Mouse (Mus musculus) frontal cortex, postnatal 10 days (tissue): ENCODE measurements around the gene Dgkz.

Source experiments
- DNase-seq, 2 experiments: peaks; one replicate each; pipeline ENCODE4 v3.0.0; 2022; ENCODE audit warnings: low spot score in 2 of 2, mixed read lengths in 1 of 2

Dgkz gene

DNA sequence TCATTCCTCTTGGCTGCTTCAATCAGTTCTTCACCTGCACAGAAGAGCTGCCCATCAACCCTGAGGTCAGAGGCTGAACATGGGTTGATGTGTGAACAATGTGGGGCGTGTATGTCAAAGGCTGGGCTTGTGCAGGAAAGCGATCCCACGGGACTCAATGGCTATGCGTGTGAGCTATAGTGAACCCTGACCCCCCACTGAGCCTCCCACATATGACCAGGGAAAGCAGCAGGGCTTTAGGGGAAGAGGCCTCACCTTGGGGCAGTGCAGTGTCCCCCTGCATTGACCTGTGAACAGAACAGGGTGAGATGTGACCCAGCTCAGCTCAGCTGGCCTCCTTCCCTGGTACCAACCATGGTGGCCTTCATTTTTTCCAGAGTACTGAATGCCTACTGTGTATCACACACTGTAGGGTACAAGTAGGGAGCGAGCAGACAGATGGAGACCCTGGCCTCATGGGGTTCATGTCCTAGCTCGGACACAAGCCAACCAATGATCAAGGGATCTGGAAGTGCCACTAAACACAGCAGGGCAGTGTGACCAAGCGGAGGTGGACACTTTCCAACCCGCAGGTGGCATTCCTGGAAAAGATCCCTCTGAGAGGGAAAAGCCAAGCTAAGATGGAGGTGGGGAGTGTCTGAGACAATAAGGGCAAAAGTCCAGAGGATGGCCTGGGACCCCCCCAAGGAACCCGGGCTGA is 40.7 kb downstream of the Dgkz start:
- DNase-seq: no peak

DNA sequence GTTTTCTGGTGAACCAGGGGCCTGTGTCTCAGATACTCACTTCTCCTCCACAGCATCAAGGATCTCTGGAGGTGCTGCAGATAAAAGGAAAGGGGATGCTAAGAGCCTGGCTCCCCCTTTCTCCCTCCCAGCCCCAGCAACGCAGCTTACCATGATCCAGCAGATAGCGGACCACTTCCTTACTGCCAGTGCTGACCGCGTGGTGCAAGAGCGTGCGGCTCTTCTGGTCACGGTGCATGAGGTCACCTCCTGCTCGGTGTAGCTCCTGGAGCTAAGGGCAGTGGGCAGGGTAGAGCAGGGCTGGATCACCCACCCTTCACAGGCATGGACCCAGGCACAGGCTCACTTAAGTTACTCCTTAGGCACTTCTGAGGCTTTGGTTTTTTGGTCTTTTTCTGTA is 41.6 kb downstream of the Dgkz start:
- no peak for DNase-seq

GRCm38 (mm10) chr2:91933471-91933870 is 42.2 kb downstream of the Dgkz start:
- DNase-seq: no peak

DNA sequence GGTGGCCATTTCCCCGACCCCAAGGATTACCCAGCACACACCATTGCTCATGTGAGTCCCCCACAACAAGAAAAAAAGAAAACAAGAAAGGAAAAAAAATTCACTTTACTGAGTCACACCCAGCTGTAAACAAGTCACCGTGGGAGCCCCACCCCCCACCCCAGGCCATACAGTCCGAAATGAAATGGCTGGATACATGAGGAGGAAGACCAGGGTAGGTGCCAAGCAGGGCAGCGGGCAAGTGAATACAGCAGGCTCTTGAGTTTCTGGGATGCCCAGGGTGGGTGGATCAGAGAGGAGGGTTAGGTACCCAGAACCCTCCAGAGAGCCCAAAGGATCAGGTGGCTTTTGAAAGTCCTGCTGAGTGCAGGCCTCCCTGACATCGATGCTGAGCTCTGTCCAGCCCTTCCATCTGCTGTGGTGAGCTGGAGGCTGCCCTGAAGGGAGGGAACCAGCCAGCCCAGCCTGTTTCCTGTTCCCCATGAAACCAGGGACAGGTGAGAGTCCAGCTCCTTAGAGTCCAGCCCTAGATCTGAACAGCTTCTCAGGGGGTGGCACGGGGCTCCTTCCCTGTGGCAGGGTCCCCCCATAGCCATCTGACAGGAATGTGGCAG is 42.8 kb downstream of the Dgkz start:
- no peak for DNase-seq

GRCm38 (mm10) chr2:91932160-91932711 is 43.4 kb downstream of the Dgkz start, which contains the start of gene Mdk:
TSS of gene Mdk (minus strand) at chr2:91932297.
- no peak for DNase-seq

DNA sequence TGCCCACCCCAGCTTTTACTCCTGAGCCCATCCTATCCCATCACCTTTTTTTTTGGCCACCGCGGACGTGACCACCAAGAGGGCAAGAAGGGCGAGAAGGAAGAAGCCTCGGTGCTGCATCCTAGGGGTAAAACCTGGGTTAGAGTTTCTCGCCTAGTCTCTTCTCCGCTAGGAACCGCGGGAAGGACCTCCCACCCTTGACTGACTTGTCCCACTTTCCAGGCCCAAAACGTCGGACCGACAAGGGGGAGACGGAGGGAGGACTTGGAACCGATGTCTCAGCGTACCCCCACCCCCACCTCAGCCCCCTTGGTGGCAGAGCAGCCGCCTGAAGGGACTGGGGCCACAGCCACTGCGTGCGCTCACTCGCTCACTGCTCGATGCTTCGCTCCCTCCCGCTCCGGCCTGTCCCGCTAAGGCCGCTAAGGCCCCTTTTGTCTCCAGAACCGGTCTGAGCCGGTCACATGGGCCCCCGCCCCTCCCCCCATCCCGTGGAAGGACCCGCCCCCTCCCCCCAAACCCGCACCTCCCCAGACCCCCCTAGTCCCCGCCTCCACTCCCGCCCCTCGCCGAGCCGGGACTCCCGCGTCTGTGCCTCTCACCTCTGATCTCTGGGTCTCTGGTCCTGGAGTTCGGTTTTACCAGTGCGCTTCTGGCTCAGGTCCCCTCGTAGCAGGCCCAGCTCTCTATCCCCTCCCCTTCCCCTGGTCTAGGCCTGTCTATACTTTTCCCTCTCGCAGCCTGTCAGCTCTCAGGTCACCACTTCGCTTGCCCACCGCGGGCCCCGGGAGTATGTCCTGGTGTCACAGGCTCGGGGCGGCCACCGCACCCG is 44.1 kb downstream of the Dgkz start:
- no peak for DNase-seq

DNA sequence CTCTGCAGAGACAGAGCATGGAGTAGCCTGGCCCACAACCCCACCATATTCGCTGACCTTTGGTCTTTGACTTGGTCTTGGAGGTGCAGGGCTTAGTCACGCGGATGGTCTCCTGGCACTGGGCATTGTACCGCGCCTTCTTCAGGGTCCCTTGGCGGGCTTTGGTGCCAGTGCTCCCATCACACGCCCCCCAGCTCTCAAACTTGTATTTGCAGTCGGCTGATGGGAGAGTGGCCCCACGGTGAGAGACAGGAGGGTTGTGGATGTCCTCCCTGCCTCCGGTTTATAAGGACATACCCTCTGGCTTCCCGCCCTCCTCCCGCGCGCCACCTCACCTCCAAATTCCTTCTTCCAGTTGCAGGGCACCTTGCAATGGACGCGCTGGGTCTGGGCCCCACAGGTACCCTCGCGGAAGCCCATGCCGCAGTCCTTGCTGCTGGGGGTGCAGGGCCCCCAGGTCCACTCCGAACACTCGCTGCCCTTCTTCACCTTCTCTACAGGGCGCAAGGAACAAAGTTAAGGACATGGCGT is 44.8 kb downstream of the Dgkz start:
- DNase-seq: no peak

DNA sequence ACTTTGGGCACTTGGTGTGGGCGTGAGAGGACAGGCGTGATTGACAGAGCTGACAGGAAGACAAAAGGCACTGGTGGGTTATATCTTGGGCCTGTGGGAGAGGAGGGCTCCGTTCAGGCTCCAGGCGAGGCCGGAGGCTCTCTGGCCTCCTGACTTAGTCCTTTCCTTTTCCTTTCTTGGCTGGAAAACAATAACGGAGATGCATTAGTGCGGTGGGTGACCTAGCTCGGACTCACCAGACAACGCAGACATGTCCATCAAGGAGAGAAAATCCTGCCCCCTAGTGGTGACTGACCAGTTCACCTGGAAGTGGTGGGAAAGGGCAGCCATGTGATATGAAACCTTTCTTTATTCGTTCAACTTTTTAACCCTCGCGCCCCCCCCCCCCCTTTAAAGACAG is 45.7 kb downstream of the Dgkz start:
- DNase-seq: peak in 1 of 2 experiments; percentile 25

DNA sequence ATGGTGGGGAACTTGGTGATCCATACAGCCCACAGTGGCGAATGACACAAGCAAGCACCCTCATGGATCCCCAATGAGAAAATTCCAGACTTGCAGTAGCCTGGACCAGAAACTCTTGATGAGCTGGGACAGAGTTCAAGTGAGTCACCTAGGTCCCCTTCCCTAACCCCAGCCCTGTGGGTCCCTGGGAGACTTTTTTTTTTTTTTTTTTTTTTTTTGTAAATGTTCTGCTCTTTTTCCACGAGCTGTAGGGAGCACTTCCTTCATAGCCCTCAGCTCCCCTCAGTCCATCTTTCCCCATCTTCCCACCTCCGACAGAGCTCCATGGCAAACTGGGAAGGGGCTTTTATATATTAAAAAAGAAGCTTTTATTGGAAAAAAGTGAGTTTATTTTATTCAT is 46.2 kb downstream of the Dgkz start:
- DNase-seq: no peak

GRCm38 (mm10) chr2:91928534-91929350 is 46.9 kb downstream of the Dgkz start:
- no peak for DNase-seq

DNA sequence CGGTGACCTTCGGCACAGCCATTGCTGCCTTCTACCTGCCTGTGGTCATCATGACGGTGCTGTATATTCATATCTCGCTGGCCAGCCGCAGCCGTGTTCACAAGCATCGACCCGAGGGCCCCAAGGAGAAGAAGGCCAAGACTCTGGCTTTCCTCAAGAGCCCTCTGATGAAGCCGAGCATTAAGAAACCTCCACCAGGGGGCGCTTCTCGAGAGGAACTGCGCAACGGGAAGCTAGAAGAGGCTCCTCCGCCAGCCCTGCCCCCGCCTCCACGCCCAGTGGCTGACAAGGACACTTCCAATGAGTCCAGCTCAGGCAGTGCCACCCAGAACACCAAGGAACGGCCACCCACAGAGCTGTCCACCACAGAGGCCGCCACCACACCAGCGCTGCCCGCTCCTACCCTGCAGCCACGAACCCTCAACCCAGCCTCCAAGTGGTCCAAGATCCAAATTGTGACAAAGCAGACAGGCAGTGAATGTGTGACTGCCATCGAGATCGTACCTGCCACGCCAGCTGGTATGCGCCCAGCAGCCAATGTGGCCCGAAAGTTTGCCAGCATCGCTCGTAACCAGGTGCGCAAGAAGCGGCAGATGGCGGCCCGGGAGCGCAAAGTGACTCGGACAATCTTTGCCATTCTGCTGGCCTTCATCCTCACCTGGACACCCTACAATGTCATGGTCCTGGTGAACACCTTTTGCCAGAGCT is 47.7 kb downstream of the Dgkz start:
- peak; percentile 72 to 78 for DNase-seq

GRCm38 (mm10) chr2:91926949-91927348 is 48.7 kb downstream of the Dgkz start, which contains the start of gene Chrm4:
TSS of gene Chrm4 (plus strand) at chr2:91927249.
- peak in 1 of 2 experiments; percentile 21 for DNase-seq

DNA sequence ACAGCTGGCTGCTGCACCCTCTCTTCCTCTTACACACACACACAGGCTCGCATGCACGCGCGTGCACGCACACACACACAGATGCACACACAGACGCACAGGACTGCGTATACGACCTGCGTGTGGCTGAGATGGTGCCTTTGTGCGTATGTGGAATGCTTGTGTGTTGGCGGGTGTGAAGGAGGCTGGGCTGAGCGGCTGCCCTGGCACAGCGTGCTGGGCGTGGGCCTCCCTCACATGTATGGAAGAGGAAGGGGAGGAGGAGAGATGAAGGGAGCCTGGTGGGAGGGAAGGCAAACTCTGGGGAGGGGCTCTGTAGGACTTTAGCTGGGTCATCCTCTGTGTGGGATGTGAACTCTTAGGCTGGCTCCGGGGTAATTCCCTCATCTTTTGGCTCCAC is 50.2 kb downstream of the Dgkz start:
- DNase-seq: peak in 1 of 2 experiments; percentile 55

DNA sequence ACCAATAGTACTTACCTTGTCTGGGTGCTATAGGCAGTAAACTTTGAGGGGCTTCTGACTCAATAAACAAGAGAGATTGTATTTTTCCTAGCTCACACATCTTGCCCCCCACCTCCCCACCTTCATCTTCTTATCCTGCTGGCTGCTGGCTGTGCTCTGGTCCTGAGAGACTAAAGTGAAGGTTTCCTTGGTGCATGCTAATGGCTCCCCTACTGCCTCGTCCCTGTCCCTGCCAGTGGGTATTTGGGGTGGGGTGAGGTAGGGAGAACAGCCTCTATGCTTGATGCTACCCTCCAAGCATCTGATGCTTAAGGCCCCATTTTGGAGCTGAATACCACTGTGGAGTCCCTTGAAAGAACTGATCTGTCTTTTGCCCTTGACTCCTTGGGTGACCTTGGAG is 50.9 kb downstream of the Dgkz start:
- DNase-seq: no peak

- DNase-seq: peak; percentile 52 to 72
These were observed 52.0 kb downstream of the Dgkz start for GRCm38 (mm10) chr2:91923415-91924337.

- no peak for DNase-seq
These were observed 52.9 kb downstream of the Dgkz start for GRCm38 (mm10) chr2:91922586-91923414.

GRCm38 (mm10) chr2:91921790-91922570 is 53.7 kb downstream of the Dgkz start:
- DNase-seq: peak; percentile 80 to 83
